Mouse (Mus musculus): ENCODE data around the gene Spib. TPM values are rescaled to one million over a fixed set of nuclear protein-coding genes. Genes with fewer than 3 reads are reported as not detected.

Gene Spib
- total RNA-seq, 2 experiments from 2014 or later = not detected

DNA sequence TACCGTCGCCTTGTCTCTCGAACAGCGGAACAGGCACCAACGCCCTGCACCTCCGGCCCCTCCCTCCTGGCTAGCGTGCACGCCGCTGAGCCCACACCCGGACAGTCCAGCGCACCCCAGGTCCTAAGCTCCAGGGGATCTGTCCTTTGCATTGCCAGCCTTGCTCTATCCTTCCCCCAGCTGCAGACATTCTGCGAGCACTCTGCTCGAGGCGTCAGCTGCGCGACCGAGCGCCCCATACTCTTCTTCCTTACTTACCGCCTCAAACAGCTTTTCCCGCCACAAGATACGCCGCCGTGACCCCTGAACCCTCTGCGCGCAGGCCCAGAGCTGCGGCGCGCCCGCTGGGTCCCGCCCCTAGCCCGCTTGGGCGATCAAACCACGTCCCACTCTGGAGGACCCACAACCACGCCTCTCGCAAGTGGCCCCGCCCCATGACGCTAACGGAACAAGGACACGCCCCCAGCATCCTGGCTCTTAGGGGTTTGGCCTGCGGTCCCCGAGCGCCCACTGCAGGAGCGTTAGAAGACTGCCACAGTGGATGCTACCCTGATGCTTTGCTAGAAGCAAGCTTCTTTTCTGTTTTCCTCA is 16.7 kb upstream of the Spib start, which contains the start of gene Pold1:
Gene Pold1 (minus strand): TSS at position 353 of the 591 bp plus-strand sequence.
- peak; percentile 99 for DNase-seq (ENCODE audit: low spot score in 2 of 2)

DNA sequence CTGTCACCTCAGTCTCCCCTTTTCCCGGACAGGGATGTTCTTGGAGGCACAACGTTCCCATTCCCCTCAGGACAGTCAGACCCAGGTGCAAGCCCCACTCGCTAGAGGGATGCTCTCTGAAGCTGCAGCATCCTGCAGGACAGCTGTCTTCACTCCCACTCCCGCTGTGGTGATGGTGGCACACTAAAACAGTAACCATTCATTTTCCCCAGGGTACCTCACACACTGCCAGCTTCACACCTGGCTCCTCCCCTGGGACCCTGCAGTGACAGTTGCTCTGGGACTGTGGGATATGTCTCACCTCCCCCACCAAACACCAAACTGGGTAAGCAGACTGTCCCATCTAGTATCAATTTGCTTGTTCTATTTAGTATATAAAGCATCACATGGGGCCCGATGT is 15.9 kb upstream of the Spib start:
- no peak for DNase-seq (ENCODE audit: low spot score in 2 of 2)

DNA sequence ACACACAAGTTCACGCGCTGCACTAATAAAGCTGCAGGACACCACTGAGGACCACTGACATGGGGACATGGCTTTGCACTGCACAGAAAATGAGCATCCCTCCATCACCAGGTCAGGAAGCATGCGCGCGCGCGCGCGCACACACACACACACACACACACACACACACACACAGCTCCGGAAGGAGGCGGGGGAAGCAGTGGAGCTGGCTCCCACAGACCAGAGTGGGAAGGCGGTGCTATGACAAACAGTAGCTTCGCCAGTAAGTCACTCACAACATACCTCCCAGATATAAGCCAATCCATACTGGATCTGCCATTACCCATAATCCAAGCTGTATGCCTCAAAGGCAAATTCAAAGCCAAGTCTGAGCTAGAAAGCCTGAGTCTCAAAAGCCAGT is 15.2 kb upstream of the Spib start:
- DNase-seq (ENCODE audit: low spot score in 2 of 2) = no peak

DNA sequence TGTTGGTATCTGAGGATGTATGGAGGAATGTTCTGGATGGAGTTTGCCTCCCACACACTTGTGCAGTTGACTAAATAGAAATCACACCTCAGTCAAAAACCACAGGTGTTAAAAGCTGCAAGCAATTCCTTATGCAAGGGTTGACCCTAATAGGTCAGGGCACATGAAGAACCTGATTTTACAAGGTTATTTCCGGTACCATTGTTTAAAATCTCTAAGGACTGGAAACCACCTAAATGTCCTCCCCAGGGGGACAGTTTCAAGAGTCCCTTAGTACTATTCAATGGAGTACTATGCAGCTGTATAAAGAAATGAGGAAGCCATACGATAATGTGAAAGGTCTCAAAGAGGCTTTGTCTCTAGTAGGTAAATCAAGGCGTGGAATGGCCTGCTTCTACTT is 14.4 kb upstream of the Spib start:
- DNase-seq (ENCODE audit: low spot score in 2 of 2) = no peak

DNA sequence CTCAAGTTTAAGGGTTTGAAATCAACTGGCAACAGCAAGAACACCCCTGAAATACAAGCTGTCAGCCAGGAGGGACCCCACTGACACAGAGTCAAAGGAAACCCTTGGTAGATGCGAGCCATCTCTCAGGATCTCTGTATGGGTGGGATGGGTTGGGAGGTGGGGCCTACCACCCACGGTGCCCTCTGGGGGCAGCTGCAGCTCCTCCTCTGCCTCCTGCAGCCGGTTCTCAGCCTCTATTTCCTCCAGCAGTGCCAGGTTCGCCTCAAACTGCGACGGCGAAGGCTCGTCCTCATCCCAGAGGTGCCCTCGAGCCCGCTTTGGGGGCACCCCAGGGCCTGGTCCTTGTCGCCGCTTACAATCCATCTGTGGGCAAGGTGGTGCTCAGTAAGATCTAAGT is 11.2 kb upstream of the Spib start:
- no peak for DNase-seq (ENCODE audit: low spot score in 2 of 2)

DNA sequence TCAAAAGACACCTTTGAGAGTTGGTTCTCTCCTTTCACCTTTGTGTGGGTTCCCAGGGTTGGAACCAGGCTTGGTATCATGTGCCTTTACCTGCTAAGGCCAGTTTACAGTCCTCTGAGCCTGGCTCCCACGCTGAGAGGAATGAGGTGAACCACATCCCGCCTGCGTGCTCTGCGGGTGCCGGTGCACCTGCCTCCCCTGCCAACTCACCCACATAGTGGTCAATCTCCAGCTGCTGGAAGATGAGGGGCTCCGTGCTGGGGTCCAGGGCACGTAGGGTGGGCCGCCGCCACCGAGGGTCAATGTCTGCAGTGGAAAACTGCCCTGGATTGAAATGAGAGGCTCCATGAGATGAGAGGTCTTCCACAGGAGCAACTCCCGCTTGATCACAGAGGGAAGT is 10.7 kb upstream of the Spib start:
- DNase-seq (ENCODE audit: low spot score in 2 of 2) = no peak

DNA sequence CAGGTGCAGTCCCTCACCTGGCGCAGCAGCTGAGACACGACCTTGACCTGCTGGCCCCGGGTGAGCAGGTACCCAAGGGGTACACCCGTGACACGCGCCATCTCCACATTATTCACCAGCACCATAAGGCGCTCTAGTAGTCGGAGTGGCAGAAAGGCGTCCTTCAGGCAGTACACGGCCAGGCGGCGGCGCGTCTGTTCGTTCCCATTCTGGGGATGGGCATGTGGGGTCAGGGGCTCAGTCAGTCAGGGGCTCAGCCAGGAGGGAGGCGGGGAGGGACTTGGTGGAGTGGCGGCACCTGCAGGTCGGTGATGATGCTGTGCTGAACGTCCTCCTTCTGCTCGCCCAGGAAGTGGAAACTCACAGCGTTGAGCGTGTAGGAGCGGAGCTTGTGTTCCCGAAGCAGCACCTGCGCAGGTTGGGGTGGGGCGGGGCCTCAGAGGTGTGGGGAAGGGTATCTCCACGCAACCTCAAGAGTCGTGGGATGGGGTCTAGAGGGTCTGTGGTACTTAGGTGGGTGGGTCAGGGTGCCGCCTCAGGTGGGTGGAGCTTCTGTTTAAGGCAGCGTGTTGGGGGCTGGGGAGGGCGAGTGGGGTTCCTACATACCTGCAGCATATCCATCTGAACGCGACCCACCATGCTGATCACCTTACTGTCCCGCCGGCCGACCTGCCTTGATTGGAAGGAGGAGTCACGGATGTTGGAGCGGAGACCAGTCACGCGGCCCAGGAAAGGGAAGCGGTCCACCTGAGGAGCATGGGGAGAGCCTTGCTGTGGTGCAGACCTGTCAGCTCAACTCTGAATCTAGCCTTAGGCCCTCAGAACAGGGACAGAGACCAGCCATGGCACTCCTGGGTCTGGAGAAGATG is 7.1 kb upstream of the Spib start:
- DNase-seq (ENCODE audit: low spot score in 2 of 2) = no peak

DNA sequence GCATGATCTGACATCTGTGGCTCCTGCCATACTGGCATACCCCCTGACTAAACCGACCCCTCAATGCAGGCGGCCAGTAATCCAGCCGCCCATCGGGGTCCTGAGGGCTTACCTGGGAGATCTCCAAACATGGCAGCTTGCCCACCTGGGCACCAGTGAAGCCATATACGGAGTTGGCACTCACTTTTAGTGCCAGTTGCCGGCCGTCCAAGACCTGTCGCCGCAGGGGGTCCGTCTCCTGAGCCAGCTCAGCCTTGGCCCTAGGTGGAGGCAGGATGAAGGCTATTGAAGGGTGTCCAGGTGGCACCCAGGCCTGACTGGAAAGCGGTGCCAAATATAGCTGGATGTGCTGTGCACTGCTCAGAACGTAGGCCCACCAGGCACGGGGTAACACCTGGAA is 5.6 kb upstream of the Spib start:
- no peak for DNase-seq (ENCODE audit: low spot score in 2 of 2)

DNA sequence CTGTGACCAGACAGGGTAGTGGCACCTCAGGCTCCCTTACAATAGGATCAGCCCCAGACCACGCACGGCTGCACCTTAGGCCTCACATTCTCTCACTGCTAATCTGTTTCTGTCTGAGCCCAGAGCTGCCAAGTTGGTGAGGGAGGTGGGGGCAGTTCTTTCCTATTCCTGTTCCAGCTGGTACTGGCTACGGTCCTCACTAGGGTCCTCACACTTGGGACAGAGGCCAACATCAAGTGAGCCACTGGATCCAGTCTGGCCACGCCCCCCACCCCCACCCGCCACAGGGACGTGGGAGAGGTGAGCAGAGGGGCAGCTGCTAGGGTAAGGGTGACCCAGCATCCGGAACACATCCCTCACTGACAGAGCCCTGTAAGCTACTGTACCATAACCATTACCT is 5.1 kb upstream of the Spib start:
- DNase-seq (ENCODE audit: low spot score in 2 of 2) = no peak

DNA sequence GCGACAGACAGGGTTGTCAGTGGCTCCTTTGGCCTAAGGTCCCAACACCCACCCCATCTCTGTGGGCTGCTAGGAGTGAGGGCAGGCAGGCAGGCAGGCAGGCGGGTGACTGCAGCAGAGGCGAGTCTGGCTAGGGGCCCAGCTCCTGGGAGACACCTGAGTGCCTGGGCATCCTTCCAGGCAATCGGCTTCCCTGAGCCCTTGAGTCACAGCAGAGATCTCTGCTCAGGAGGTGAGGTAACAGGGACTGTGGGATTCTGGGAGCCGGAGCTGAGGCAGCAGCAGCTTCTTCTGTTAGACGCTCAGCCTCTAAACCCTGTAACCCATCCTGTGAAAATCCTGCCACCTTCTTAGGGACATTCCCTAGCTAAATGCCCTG is 4.7 kb upstream of the Spib start:
- DNase-seq (ENCODE audit: low spot score in 2 of 2) = no peak

DNA sequence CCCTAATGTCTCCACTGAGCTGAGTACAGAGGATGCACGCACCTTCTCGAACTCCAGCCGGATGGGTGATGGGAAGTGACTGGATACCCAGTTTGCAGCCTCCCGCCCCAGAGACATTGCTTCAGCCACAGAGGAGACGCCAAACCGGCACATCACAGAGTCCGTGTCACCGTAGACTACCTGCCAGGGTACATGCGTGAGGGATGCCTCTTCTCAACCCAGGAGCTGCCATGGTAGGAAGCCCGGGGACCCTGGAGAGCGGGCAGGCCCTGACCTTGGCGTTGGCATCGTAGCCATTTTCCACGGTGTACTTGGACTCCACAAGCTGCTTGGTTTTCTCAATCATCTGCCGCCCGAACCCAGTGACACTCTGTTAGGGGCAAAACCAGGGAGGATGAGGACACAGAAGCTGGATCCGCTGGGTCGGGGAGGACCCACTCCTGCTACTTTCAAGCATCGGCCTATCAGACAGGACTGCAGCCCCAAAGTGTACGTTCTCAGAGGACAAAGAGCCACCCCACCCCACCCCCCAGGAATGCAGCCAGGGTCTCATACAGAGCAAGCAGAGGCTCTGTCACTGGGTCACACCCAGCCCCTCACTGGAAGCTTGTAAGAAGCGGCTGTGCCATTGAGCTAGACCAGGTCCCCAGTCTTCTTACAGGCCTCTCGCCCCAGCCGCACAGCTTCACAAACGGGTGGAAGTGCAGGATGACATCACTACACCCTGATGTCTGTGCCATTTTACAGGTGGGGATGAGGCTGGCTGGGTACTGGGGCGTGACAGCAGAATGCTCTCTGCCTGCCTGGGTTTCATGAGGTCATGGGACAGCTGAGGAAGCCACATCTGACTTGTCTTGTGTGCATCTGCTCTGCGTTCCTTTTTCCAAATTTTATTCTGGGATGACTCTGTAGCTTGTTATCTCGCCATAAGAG is 4.1 kb upstream of the Spib start:
- DNase-seq (ENCODE audit: low spot score in 2 of 2) = no peak

DNA sequence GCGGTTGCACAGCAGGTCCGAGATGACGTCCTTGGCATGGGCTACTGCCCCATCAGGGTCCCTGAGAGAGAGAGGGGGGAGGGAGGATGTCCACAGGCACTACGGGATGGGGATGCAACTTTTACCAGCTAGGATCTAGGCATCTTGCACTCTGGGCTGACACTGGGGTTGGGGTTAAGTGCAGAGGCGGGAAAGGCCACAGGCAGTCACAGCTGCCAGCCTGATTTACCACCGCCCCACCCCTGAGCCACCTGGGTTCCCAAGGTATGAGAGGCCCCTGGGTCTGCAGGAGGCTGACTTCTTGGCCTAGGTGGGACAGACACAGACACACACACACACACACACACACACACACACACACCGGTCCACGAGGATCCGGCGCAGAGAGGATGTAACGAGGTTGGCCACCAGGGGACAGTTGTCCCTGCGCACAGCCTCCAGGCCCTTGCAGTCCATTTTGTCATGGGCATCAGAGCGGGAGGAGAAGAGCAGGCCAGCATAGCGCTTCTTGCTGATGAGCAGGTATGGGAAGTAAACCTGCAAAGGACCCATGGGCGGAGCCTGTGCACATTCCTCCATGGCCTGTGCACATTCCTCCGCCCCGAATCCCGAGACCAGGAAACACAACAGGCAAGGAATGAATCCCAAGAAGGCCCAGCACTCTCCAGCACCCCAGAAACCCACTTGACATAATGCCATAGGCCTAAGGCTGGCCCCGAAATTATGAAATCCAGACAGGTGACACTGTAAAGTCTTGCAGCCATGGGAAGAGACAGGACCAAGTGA is 3.0 kb upstream of the Spib start:
- DNase-seq (ENCODE audit: low spot score in 2 of 2) = no peak

DNA sequence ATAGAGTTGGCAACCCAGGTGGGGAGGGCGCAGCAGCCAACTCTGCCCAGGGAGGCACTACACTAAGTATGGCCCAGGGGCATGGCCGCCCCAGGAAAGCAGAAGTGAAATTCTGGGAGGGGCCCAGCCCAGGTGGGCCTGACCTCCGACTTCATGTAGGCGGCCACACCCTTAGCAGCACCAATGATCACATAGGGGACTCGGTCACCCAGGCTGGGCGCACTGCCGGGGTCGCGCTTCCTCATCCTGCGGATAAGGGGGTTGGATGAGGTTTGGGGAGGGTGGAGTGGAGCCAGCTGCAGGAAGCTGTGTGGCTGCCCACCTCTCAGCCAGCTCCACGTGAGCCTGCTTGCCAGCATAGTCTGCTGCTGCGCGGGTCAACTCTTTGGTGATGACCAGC is 2.4 kb upstream of the Spib start:
- no peak for DNase-seq (ENCODE audit: low spot score in 2 of 2)

DNA sequence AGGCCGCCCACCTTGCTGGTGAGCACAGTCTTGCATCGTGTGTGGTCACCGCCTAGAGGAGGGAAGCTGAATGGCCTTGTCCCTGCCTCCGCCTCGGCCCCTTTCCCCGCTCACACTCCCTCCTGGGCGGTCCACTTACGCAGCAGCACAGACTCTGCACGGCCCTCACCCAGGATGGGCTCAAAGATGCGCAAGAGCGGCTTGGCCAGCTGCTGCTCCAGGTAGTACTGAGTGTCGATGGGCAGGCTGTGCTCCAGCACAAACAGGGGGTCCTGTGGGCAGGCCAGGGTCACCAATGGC is 1.8 kb upstream of the Spib start:
- DNase-seq (ENCODE audit: low spot score in 2 of 2) = no peak

DNA sequence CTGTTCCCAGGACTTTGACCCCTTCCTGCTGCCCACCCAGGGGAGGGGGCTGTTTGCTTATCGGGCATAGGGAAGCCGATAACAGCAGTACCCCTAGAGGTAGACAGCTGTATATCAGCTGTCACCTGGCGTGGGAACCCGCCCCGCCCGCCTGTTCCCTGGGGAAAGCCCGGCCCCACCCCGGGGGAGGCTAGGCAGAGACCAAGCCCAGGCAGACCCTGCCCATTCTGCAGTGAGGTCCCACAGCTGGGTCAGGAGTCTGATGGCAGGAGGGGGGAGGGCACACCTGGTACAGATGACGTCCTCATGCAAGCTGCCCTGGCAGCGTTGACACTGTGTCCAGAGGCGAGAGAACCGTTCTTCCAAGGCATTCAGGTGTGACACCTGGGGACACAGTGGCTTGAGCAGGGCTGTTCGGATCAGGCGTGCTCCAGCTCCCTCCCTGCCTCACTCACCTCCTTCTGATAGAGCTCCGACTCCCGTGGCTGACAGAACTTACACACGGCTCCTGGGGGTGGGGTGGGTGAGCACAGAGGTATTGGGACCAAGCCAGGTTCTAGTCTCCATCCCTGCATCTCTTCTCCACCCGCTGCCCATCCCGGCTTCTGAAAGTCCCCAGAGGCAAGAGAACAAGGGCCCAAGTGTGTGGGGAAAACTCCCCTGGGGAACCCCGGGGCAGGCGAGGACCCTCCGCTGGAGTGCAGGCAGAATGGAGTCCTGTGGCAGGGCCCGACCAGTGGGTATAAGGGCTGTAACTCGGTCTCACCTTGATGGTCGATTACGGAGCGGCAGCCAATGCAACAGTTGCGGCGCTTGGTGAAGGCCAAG is 1.3 kb upstream of the Spib start:
- DNase-seq (ENCODE audit: low spot score in 2 of 2) = no peak

DNA sequence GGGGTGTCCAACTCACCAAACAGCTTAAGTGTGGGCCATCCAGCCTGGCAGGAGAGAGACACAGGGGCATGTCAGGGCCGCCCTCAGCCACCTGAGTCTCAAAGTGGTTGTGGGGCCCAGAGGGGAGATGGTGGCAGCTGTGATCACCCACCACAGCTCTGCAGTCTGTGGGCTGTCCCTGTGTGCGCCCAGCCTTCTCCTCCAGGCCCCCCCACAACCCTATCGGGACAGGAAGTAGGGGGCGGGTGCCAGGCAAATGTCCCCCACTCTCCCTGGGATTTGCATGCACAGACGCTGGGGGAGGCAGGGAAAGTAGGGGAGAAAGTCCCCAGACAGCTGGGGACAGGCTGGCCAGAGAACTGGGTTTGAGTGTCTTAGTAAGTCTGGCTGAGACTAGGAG is 664 bp downstream of the Spib start:
- DNase-seq (ENCODE audit: low spot score in 2 of 2) = no peak

DNA sequence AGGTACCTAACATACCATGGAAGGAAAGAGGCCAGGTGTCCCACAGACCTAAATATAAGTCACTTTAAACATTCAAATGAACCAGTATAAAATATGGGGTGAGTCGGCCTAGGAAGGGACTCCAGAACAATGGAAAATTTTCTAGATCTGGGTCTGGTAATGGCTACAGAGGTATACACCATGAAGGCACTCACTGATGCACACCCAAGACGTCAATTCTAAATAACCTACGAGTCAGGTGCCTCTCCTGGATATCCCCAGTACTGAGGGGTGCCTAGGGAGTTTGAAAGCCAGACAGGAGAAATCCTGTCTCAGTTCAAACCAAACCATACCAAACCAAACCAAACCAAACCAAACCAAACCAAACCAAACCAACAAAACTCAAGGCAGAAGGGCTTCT is 1.4 kb downstream of the Spib start:
- no peak for DNase-seq (ENCODE audit: low spot score in 2 of 2)

DNA sequence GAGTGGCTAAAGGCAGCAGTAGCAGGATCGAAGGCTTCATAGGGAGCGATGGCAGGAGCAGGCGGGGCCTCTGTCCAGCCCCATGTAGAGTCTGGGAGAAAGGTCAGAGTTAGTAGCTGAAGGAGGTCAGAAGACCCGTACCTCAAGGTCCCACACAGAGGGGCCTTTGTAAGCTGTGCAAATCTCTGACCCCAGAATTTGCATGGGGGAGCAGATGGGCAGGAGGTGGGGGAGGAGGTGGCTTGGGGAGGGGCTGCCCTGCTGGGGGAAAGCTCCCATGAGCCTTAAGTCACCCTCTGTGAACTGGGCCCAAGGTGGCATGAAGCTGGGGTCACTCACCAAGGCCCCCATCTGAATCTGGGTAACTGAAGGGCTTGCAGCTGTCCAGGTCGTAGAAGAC is 2.4 kb downstream of the Spib start:
- DNase-seq (ENCODE audit: low spot score in 2 of 2) = no peak

DNA sequence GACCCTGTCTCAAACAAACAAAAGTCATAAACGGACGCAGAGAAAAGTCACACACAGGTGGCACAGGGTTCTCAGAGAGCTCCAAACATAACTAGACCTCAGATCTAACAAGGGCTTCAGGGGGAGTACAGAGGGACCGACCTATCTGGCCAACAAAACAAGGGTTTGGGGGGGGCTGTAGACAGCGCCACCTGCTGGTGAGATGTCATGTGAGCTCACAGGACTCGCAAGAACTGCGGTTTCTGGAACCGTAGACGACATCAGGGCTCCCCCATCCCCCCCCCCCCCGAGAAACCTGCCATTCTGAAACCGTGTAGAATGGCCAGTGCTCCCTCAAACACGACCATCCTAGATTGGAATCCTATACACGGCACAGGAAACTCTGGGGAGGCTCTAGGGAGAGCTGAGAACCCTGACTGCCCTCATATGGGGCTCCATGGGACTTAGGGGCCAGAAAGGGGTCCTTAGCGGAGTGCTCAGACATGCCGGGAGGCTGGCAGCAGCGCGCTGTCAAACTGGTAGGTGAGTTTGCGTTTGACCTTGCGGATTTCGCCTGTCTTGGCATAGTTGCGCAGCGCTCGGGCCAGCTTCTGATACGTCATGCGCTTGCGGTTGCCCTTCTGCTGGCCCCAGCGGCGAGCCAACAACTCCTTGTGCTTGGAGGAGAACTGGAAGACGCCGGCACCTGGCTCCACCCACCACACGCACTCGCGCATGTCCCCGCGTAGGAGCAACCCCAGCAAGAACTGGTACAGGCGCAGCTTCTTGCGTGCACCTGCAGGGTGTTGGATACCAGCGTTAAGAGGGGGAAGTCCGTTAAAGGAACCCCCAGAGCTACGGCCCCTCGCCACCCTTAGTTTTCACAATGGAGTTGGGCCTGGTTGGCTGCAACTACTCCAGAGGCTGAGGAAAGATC is 4.1 kb downstream of the Spib start:
- peak; percentile 45 to 76 for DNase-seq (ENCODE audit: low spot score in 2 of 2)

All from layer of hippocampus, adult 18-20 months (tissue).